Mouse (Mus musculus) hindbrain, embryonic 14.5 days (tissue): ENCODE results near the gene Edn1. TPM values are rescaled to one million over a fixed set of nuclear protein-coding genes. Genes with fewer than 3 reads are reported as not detected.
A peak's percentile ranks its signal among the peaks of the same experiment; 100 is the strongest.

ENCODE experiments used
- ATAC-seq: fragments of 200-750 bp; cut with Nextera tagmentation; 2 replicates; pipeline ENCODE4 v1.8.0; 2017; ENCODE audit warnings: moderate number of reproducible peaks, mild to moderate bottlenecking, moderate TSS enrichment, moderate library complexity; ENCODE audit not compliant: low FRiP score
- DNase-seq: peaks from one replicate; pipeline ENCODE4 v3.0.0-alpha.2; 2015; ENCODE audit warnings: low spot score
- H3K27ac ChIP-seq: fragments of 300-500 bp; sonication (generic); 2 replicates; pipeline ENCODE4 v1.5.1; 2014; ENCODE audit warnings: mild to moderate bottlenecking, moderate library complexity
- H3K27me3 ChIP-seq: fragments of 300-500 bp; sonication (generic); 2 replicates; pipeline ENCODE4 v1.6.1; 2014; ENCODE audit warnings: mild to moderate bottlenecking, low read length, mixed read lengths; ENCODE audit not compliant: control insufficient read depth, insufficient read depth
- H3K36me3 ChIP-seq: fragments of 300-500 bp; sonication (generic); replicated peaks from 2 replicates; pipeline ENCODE4 v1.6.1; 2014; ENCODE audit not compliant: control insufficient read depth, insufficient read depth
- H3K4me1 ChIP-seq: fragments of 300-500 bp; sonication (generic); replicated peaks from 2 replicates; pipeline ENCODE4 v1.6.1; 2014; ENCODE audit warnings: antibody characterized with exemption, low read length, mixed read lengths; ENCODE audit not compliant: control insufficient read depth, insufficient read depth
- H3K4me2 ChIP-seq: fragments of 300-500 bp; sonication (generic); replicated peaks from 2 replicates; pipeline ENCODE4 v1.6.1; 2014; ENCODE audit warnings: mild to moderate bottlenecking, moderate library complexity
- H3K4me3 ChIP-seq: fragments of 300-500 bp; sonication (generic); replicated peaks from 2 replicates; pipeline ENCODE4 v1.5.1; 2014; ENCODE audit warnings: mild to moderate bottlenecking, low read length
- H3K9ac ChIP-seq: fragments of 300-500 bp; sonication (generic); 2 replicates; pipeline ENCODE4 v1.6.1; 2014
- H3K9me3 ChIP-seq: fragments of 300-500 bp; sonication (generic); 2 replicates; pipeline ENCODE4 v1.6.1; 2016; ENCODE audit warnings: low read length; ENCODE audit not compliant: control insufficient read depth
- WGBS: fragments of 180-500 bp; shearing (Covaris S2); extraction: QIAGEN DNeasy Blood & Tissue Kit; methylation state at CpG from one replicate; pipeline ENCODE4 v1.1.7; 2014; 5-methylcytosine and 5-hydroxymethylcytosine counted together
- polyA plus RNA-seq: library from polyadenylated mRNA; unstranded; fragments of >200 nt; fragmentation: Nextera tagmentation; extraction: Ambion mirVana; gene quantifications from 2 replicates; pipeline ENCODE4 v1.2.1, GENCODE M21; 2014

The Edn1 gene
- polyA plus RNA-seq: 2.3 and 3.1 TPM in 2 replicates

- DNase-seq: peak; percentile 41
- peak within 1 kb of the TSS; percentile 39 for H3K4me3 ChIP-seq
- peak within 1 kb of the TSS; percentile 85 for H3K4me2 ChIP-seq
- no peak within 1 kb of the TSS for H3K27ac ChIP-seq
- H3K9me3 ChIP-seq: no peaks in the 10 kb centered on the region
- peaks cover 34% of the 10 kb centered on the region for H3K27me3 ChIP-seq
- ATAC-seq: peak; percentile 43; the same call in 1 of the 2 replicates
- peaks cover 17% of the 10 kb centered on the region for H3K4me1 ChIP-seq
- H3K9ac ChIP-seq: peak within 1 kb of the TSS; percentile 51
- H3K36me3 ChIP-seq: no peaks in the 10 kb centered on the region
- WGBS: under 1% methylated on average over 26 of the region's 26 CpGs
Measured at GRCm38 (mm10) chr13:42301161-42301721, at the start of gene Edn1. TSS of gene Edn1 (plus strand) at chr13:42301476.

- H3K4me2 ChIP-seq: no peak overlapping the region
- WGBS: 91% methylated on average over 5 of the region's 5 CpGs
- no peak overlapping the region for H3K9ac ChIP-seq
- H3K9me3 ChIP-seq: peaks cover 4% of the 10 kb centered on the region; the same call in 1 of the 2 replicates
- no peak overlapping the region for H3K4me3 ChIP-seq
- no peaks in the 10 kb centered on the region for H3K4me1 ChIP-seq
- ATAC-seq: no peak
- no peaks in the 10 kb centered on the region for H3K27me3 ChIP-seq
- DNase-seq: no peak
- no peaks in the 10 kb centered on the region for H3K36me3 ChIP-seq
- H3K27ac ChIP-seq: no peak overlapping the region
Measured at GRCm38 (mm10) chr13:42253821-42254220, 47.5 kb upstream of the Edn1 start.

GRCm38 (mm10) chr13:42255105-42255504 lies 46.2 kb upstream of the Edn1 start:
- Histone ChIP-seq H3K9ac (no peak overlapping the region), H3K36me3 (no peaks in the 10 kb centered on the region), H3K9me3 (peaks cover 4% of the 10 kb centered on the region; the same call in 1 of the 2 replicates), H3K27me3 (no peaks in the 10 kb centered on the region), H3K4me2 (no peak overlapping the region), H3K4me1 (no peaks in the 10 kb centered on the region), H3K27ac (no peak overlapping the region), H3K4me3 (no peak overlapping the region)
- no peak for ATAC-seq
- DNase-seq: no peak
- WGBS: 74% methylated on average over 1 of the region's 1 CpGs

GRCm38 (mm10) chr13:42258422-42258821 lies 42.9 kb upstream of the Edn1 start:
- no peak for ATAC-seq
- WGBS: 90% methylated on average over 5 of the region's 5 CpGs
- DNase-seq: no peak
- Histone ChIP-seq H3K27me3 (no peaks in the 10 kb centered on the region), H3K4me2 (no peak overlapping the region), H3K9ac (no peak overlapping the region), H3K27ac (no peak overlapping the region), H3K9me3 (peaks cover 4% of the 10 kb centered on the region; the same call in 1 of the 2 replicates), H3K4me3 (no peak overlapping the region), H3K36me3 (no peaks in the 10 kb centered on the region), H3K4me1 (no peaks in the 10 kb centered on the region)

GRCm38 (mm10) chr13:42260667-42261066 lies 40.6 kb upstream of the Edn1 start:
- H3K9me3 ChIP-seq: peaks cover 2% of the 10 kb centered on the region; the same call in 1 of the 2 replicates
- H3K9ac ChIP-seq: no peak overlapping the region
- no peaks in the 10 kb centered on the region for H3K4me1 ChIP-seq
- H3K4me2 ChIP-seq: no peak overlapping the region
- no peak for DNase-seq
- 90% methylated on average over 6 of the region's 6 CpGs for WGBS
- no peaks in the 10 kb centered on the region for H3K27me3 ChIP-seq
- no peaks in the 10 kb centered on the region for H3K36me3 ChIP-seq
- no peak overlapping the region for H3K27ac ChIP-seq
- no peak overlapping the region for H3K4me3 ChIP-seq
- ATAC-seq: no peak

GRCm38 (mm10) chr13:42270051-42270450 lies 31.2 kb upstream of the Edn1 start:
- DNase-seq (no peak), ATAC-seq (no peak)
- 0 out of 2 replicates have a peak, but pooled peaks cover 7% of the 10 kb centered on the region for H3K9me3 ChIP-seq
- no peak overlapping the region for H3K4me2 ChIP-seq
- no peaks in the 10 kb centered on the region for H3K36me3 ChIP-seq
- H3K27me3 ChIP-seq: no peaks in the 10 kb centered on the region
- WGBS: 72% methylated on average over 9 of the region's 9 CpGs
- no peak overlapping the region for H3K4me3 ChIP-seq
- H3K27ac ChIP-seq: no peak overlapping the region
- H3K9ac ChIP-seq: no peak overlapping the region
- no peaks in the 10 kb centered on the region for H3K4me1 ChIP-seq

GRCm38 (mm10) chr13:42276774-42277454 lies 24.4 kb upstream of the Edn1 start:
- ATAC-seq: no peak
- 90% methylated on average over 9 of the region's 9 CpGs for WGBS

GRCm38 (mm10) chr13:42277751-42278150 lies 23.5 kb upstream of the Edn1 start:
- Histone ChIP-seq H3K9ac (no peak overlapping the region), H3K4me3 (no peak overlapping the region), H3K4me2 (no peak overlapping the region), H3K9me3 (no peaks in the 10 kb centered on the region), H3K36me3 (no peaks in the 10 kb centered on the region), H3K27me3 (no peaks in the 10 kb centered on the region), H3K4me1 (no peaks in the 10 kb centered on the region), H3K27ac (no peak overlapping the region)
- ATAC-seq: no peak
- DNase-seq: no peak
- 91% methylated on average over 2 of the region's 2 CpGs for WGBS

More at GRCm38 (mm10) chr13:42276774-42277454, 24.4 kb upstream of the Edn1 start:
- no peaks in the 10 kb centered on the region for H3K4me1 ChIP-seq
- H3K27ac ChIP-seq: no peak overlapping the region
- no peaks in the 10 kb centered on the region for H3K9me3 ChIP-seq
- H3K36me3 ChIP-seq: no peaks in the 10 kb centered on the region
- no peak for DNase-seq
- no peaks in the 10 kb centered on the region for H3K27me3 ChIP-seq
- H3K9ac ChIP-seq: no peak overlapping the region
- no peak overlapping the region for H3K4me3 ChIP-seq
- no peak overlapping the region for H3K4me2 ChIP-seq

- Histone ChIP-seq H3K9me3 (no peaks in the 10 kb centered on the region), H3K36me3 (no peaks in the 10 kb centered on the region), H3K27me3 (no peaks in the 10 kb centered on the region), H3K4me3 (no peak overlapping the region), H3K27ac (no peak overlapping the region), H3K9ac (no peak overlapping the region), H3K4me2 (no peak overlapping the region), H3K4me1 (no peaks in the 10 kb centered on the region)
- no peak for DNase-seq
- ATAC-seq: no peak
- 87% methylated on average over 3 of the region's 3 CpGs for WGBS
Measured at GRCm38 (mm10) chr13:42285896-42286295, 15.4 kb upstream of the Edn1 start.
